Comparison of ENCODE assay signal across 30 mouse cellular contexts in the genomic region with DNA sequence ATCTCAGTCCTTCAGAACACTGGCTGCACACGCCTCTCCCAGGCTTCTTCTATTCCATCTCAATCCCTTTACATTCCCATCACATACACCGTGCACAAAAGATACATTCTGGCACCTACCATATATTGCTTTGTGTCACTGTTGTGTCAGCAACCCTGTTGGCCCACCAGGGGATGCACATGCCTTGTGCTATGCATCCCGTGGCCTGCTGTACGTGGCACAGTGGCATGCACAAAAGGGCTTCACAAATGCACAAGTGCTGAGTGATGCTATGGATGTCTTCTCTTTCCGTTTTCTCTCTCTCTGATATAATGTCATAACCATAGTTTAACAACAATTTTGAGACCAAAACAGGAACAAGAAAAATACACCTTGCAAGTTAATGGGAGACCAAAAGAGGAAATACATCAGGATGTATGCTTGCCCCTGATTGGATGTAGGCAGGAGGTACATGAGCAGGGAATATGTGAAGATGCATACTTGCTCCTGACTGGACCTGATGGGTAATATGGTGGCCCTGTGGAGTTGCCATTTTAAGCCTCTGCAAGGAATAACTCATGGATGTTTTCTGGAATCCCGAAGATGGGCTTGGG.
DNase-seq lines count a peak whose midpoint lies in the region; ATAC-seq and TF ChIP-seq lines count a peak whose summit lies in the region.
"Had no signal": no experiment of that assay in that cellular context is flagged by ENCODE, and none has a peak within 500 bp of the region (broad histone marks: within the 10 kb centered on the region; RNA-seq: fewer than 3 reads in every experiment).

No protein-coding gene starts in this region.

- H3K4me2 ChIP-seq in lung, embryonic 14.5 days = no peak overlapping the region
- H3K4me2 ChIP-seq: embryonic facial prominence, embryonic 13.5 days; heart, embryonic 15.5 days; hindbrain, embryonic 13.5 days; limb, embryonic 12.5 days had no signal

- H3K4me1 ChIP-seq in lung, embryonic 14.5 days (ENCODE audit: insufficient read depth) = peaks cover 4% of the 10 kb centered on the region; the same call in 1 of the 2 replicates
- H3K4me1 ChIP-seq: hindbrain, embryonic 13.5 days; midbrain, embryonic 10.5 days had no signal

- peak; percentile 28; the same call in 1 of the 2 replicates for TF ChIP-seq CTCF in lung, embryonic 14.5 days (IDR thresholded peaks at IDR 0.05; ENCODE audit: low read depth)
- 0 out of 2 replicates have a peak, but pooled peaks have one; percentile 5 for TF ChIP-seq CTCF in brain, embryonic 14.5 days (IDR thresholded peaks at IDR 0.05; ENCODE audit: borderline replicate concordance, extremely low read depth, insufficient read depth, insufficient read length)
- no peak for TF ChIP-seq CTCF in left cerebral cortex, adult 2 months (IDR thresholded peaks at IDR 0.05)

- intact Hi-C loops in left cerebral cortex, adult 2 months (cut with DNase I) = no loop called here

- 86% methylated on average over 6 of the region's 6 CpGs for WGBS in lung, embryonic 14.5 days

- no peak for DNase-seq in lung, embryonic 14.5 days
- DNase-seq in lung, adult 18-20 months = no peak
- DNase-seq in brain, embryonic 14.5 days (ENCODE audit: low read depth) = no peak
- DNase-seq in splenic B cell, adult 2 months (ENCODE audit: low read depth, low spot score) = peak; percentile 29
- no peak for DNase-seq in left cerebral cortex, adult 2 months (ENCODE audit: extremely low spot score in 1 of 2, low spot score in 2 of 2)
- no peak for DNase-seq in embryo, embryonic 10 days (ENCODE audit: low spot score)
- DNase-seq: adrenal gland, adult 2 months; B cell, adult 2 months; cerebellum, adult 11 months; cerebellum, adult 9-10 months; cerebellum, postnatal 36 days; gastrocnemius, postnatal 10 days; heart, postnatal 36 days; kidney, adult 11 months; kidney, postnatal 4 days; layer of hippocampus, postnatal 36 days; lung, postnatal 10 days; retina, postnatal 1 day; right cerebral cortex, postnatal 14 days; thymus, adult 18-20 months; thymus, postnatal 25 days had no signal

- H3K27me3 ChIP-seq in lung, embryonic 14.5 days (ENCODE audit: insufficient read depth, low read length) = no peaks in the 10 kb centered on the region
- H3K27me3 ChIP-seq in splenic B cell, adult 2 months (ENCODE audit: control insufficient read depth, insufficient read depth, low read length, poor library complexity, severe bottlenecking) = no peaks in the 10 kb centered on the region
- H3K27me3 ChIP-seq: embryonic facial prominence, embryonic 13.5 days; heart, embryonic 15.5 days; hindbrain, embryonic 13.5 days had no signal

- H3K9me3 ChIP-seq in lung, embryonic 14.5 days (ENCODE audit: low read depth, low read length) = no peaks in the 10 kb centered on the region
- H3K9me3 ChIP-seq: embryonic facial prominence, embryonic 13.5 days; heart, embryonic 15.5 days; hindbrain, embryonic 13.5 days; limb, embryonic 12.5 days; midbrain, embryonic 10.5 days had no signal

- no peak overlapping the region for H3K27ac ChIP-seq in lung, embryonic 14.5 days (ENCODE audit: low read depth)
- H3K27ac ChIP-seq in left cerebral cortex, adult 2 months = no peak overlapping the region
- H3K27ac ChIP-seq: embryonic facial prominence, embryonic 13.5 days; heart, embryonic 15.5 days; hindbrain, embryonic 13.5 days; limb, embryonic 12.5 days; macrophage; midbrain, embryonic 10.5 days had no signal

- H3K36me3 ChIP-seq in lung, embryonic 14.5 days (ENCODE audit: insufficient read depth) = no peaks in the 10 kb centered on the region
- no peaks in the 10 kb centered on the region for H3K36me3 ChIP-seq in splenic B cell, adult 2 months (ENCODE audit: control insufficient read depth, insufficient read depth, low read length, poor library complexity, severe bottlenecking)
- H3K36me3 ChIP-seq: embryonic facial prominence, embryonic 13.5 days; heart, embryonic 15.5 days; hindbrain, embryonic 13.5 days; limb, embryonic 12.5 days; midbrain, embryonic 10.5 days had no signal

- no peak overlapping the region for H3K9ac ChIP-seq in lung, embryonic 14.5 days
- H3K9ac ChIP-seq: embryonic facial prominence, embryonic 13.5 days; heart, embryonic 15.5 days; hindbrain, embryonic 13.5 days; limb, embryonic 12.5 days had no signal

- ATAC-seq in lung, embryonic 14.5 days (ENCODE audit: insufficient read depth) = no peak
- ATAC-seq in granulocyte monocyte progenitor cell, adult 5-6 weeks (replicated peaks; ENCODE audit: poor library complexity, severe bottlenecking) = peak; percentile 64
- ATAC-seq: activated CD4-positive, CD25-positive, alpha-beta regulatory T cell, adult 4 months had no signal

- H3K4me3 ChIP-seq in lung, embryonic 14.5 days (ENCODE audit: low read depth, low read length) = no peak overlapping the region
- no peak overlapping the region for H3K4me3 ChIP-seq in left cerebral cortex, adult 2 months
- H3K4me3 ChIP-seq: embryonic facial prominence, embryonic 13.5 days; erythroblast, embryonic 14.5 days; heart, embryonic 15.5 days; hindbrain, embryonic 13.5 days; limb, embryonic 12.5 days; midbrain, embryonic 10.5 days had no signal

- no peak for TF ChIP-seq POLR2A in brain, embryonic 14.5 days (IDR thresholded peaks at IDR 0.05; ENCODE audit: borderline replicate concordance, extremely low read depth, insufficient read depth, insufficient read length, poor library complexity, severe bottlenecking)
